Mouse (Mus musculus) intestine, embryonic 16.5 days (tissue): ENCODE data around the gene Ntn1. TPM values are rescaled to one million over a fixed set of nuclear protein-coding genes. Genes with fewer than 3 reads are reported as not detected.

Experiments
- ATAC-seq: fragments of 200-750 bp; cut with Nextera tagmentation; 2 replicates; pipeline ENCODE4 v1.8.0; 2017; ENCODE audit warnings: moderate TSS enrichment, moderate library complexity
- H3K27ac ChIP-seq: fragments of 300-500 bp; sonication (generic); 2 replicates; pipeline ENCODE4 v1.5.1; 2014; ENCODE audit warnings: mild to moderate bottlenecking, low read length
- H3K27me3 ChIP-seq: fragments of 300-500 bp; sonication (generic); replicated peaks from 2 replicates; pipeline ENCODE4 v1.6.1; 2014; ENCODE audit warnings: low read length, control low read depth, mixed read lengths; ENCODE audit not compliant: control insufficient read depth, insufficient read depth
- H3K36me3 ChIP-seq: fragments of 300-500 bp; sonication (generic); 2 replicates; pipeline ENCODE4 v1.6.1; 2014; ENCODE audit warnings: low read length, control low read depth; ENCODE audit not compliant: control insufficient read depth, insufficient read depth
- H3K4me1 ChIP-seq: fragments of 300-500 bp; sonication (generic); 2 replicates; pipeline ENCODE4 v1.6.1; 2014; ENCODE audit warnings: low read length, control low read depth, mixed read lengths; ENCODE audit not compliant: control insufficient read depth, insufficient read depth
- H3K4me2 ChIP-seq: fragments of 300-500 bp; sonication (generic); 2 replicates; pipeline ENCODE4 v1.6.1; 2014; ENCODE audit warnings: low read depth, low read length, control low read depth
- H3K4me3 ChIP-seq: fragments of 300-500 bp; sonication (generic); 2 replicates; pipeline ENCODE4 v1.5.1; 2014; ENCODE audit warnings: mild to moderate bottlenecking, low read length
- H3K9ac ChIP-seq: fragments of 300-500 bp; sonication (generic); 2 replicates; pipeline ENCODE4 v1.6.1; 2014; ENCODE audit warnings: low read depth, low read length
- H3K9me3 ChIP-seq: fragments of 300-500 bp; sonication (generic); 2 replicates; pipeline ENCODE4 v1.6.1; 2016; ENCODE audit warnings: low read length, control low read depth; ENCODE audit not compliant: control insufficient read depth
- WGBS: fragments of 180-500 bp; shearing (Covaris S2); extraction: QIAGEN DNeasy Blood & Tissue Kit; methylation state at CpG from one replicate; pipeline ENCODE4 v1.1.7; 2014; 5-methylcytosine and 5-hydroxymethylcytosine counted together
- polyA plus RNA-seq: library from polyadenylated mRNA; unstranded; fragments of >200 nt; fragmentation: Nextera tagmentation; extraction: Ambion mirVana; gene quantifications from 2 replicates; pipeline ENCODE4 v1.2.1, GENCODE M21; 2015

Ntn1 gene
- polyA plus RNA-seq, 1 experiment from 2014 or later: 5.6 TPM

- H3K9ac ChIP-seq: no peak overlapping the region
- H3K27me3 ChIP-seq: no peaks in the 10 kb centered on the region
- 96% methylated on average over 6 of the region's 6 CpGs for WGBS
- no peak overlapping the region for H3K4me3 ChIP-seq
- no peak overlapping the region for H3K27ac ChIP-seq
- H3K4me1 ChIP-seq: no peaks in the 10 kb centered on the region
- no peaks in the 10 kb centered on the region for H3K36me3 ChIP-seq
- H3K9me3 ChIP-seq: no peaks in the 10 kb centered on the region
- no peak for ATAC-seq
- H3K4me2 ChIP-seq: no peak overlapping the region
Measured at GRCm38 (mm10) chr11:68260399-68260798, 140.2 kb downstream of the Ntn1 start.

GRCm38 (mm10) chr11:68258498-68258897, 142.1 kb downstream of the Ntn1 start:
- 66% methylated on average over 4 of the region's 4 CpGs for WGBS
- Histone ChIP-seq H3K36me3 (no peaks in the 10 kb centered on the region), H3K4me1 (no peaks in the 10 kb centered on the region), H3K27me3 (no peaks in the 10 kb centered on the region), H3K4me3 (no peak overlapping the region), H3K9ac (no peak overlapping the region), H3K27ac (no peak overlapping the region), H3K4me2 (no peak overlapping the region), H3K9me3 (no peaks in the 10 kb centered on the region)
- no peak for ATAC-seq

- H3K4me1 ChIP-seq: no peaks in the 10 kb centered on the region
- no peaks in the 10 kb centered on the region for H3K36me3 ChIP-seq
- no peak overlapping the region for H3K9ac ChIP-seq
- H3K4me2 ChIP-seq: no peak overlapping the region
- no peaks in the 10 kb centered on the region for H3K27me3 ChIP-seq
- no peaks in the 10 kb centered on the region for H3K9me3 ChIP-seq
- 74% methylated on average over 7 of the region's 7 CpGs for WGBS
- ATAC-seq: no peak
- H3K27ac ChIP-seq: no peak overlapping the region
- H3K4me3 ChIP-seq: no peak overlapping the region
Measured at GRCm38 (mm10) chr11:68253531-68253930, 147.1 kb downstream of the Ntn1 start.

- Histone ChIP-seq H3K27me3 (no peaks in the 10 kb centered on the region), H3K9me3 (no peaks in the 10 kb centered on the region), H3K36me3 (no peaks in the 10 kb centered on the region), H3K27ac (no peak overlapping the region), H3K4me3 (no peak overlapping the region), H3K4me1 (no peaks in the 10 kb centered on the region), H3K4me2 (no peak overlapping the region), H3K9ac (no peak overlapping the region)
- whole genome bisulfite sequencing: 75% methylated on average over 6 of the region's 6 CpGs
- ATAC-seq: no peak
Measured at GRCm38 (mm10) chr11:68250106-68250505, 150.5 kb downstream of the Ntn1 start.

- no peaks in the 10 kb centered on the region for H3K9me3 ChIP-seq
- H3K36me3 ChIP-seq: no peaks in the 10 kb centered on the region
- H3K9ac ChIP-seq: no peak overlapping the region
- no peak for ATAC-seq
- no peak overlapping the region for H3K4me2 ChIP-seq
- no peaks in the 10 kb centered on the region for H3K4me1 ChIP-seq
- 45% methylated on average over 6 of the region's 6 CpGs for WGBS
- H3K27ac ChIP-seq: no peak overlapping the region
- no peak overlapping the region for H3K4me3 ChIP-seq
- H3K27me3 ChIP-seq: no peaks in the 10 kb centered on the region
Measured at GRCm38 (mm10) chr11:68247897-68248296, 152.7 kb downstream of the Ntn1 start.

GRCm38 (mm10) chr11:68244992-68245261, 155.7 kb downstream of the Ntn1 start:
- H3K27ac ChIP-seq: no peak overlapping the region
- no peak overlapping the region for H3K9ac ChIP-seq
- no peak overlapping the region for H3K4me2 ChIP-seq
- no peak overlapping the region for H3K4me3 ChIP-seq
- no peaks in the 10 kb centered on the region for H3K27me3 ChIP-seq
- H3K9me3 ChIP-seq: no peaks in the 10 kb centered on the region
- ATAC-seq: no peak
- no peaks in the 10 kb centered on the region for H3K4me1 ChIP-seq
- no peaks in the 10 kb centered on the region for H3K36me3 ChIP-seq
- WGBS: 85% methylated on average over 5 of the region's 5 CpGs

GRCm38 (mm10) chr11:68244254-68244991, 156.2 kb downstream of the Ntn1 start:
- Histone ChIP-seq H3K27ac (no peak overlapping the region), H3K36me3 (no peaks in the 10 kb centered on the region), H3K27me3 (no peaks in the 10 kb centered on the region), H3K4me2 (no peak overlapping the region), H3K9me3 (no peaks in the 10 kb centered on the region), H3K9ac (no peak overlapping the region), H3K4me3 (no peak overlapping the region), H3K4me1 (no peaks in the 10 kb centered on the region)
- WGBS: 79% methylated on average over 16 of the region's 16 CpGs
- no peak for ATAC-seq

GRCm38 (mm10) chr11:68239756-68240155, 160.9 kb downstream of the Ntn1 start:
- Histone ChIP-seq H3K27me3 (no peaks in the 10 kb centered on the region), H3K9ac (no peak overlapping the region), H3K4me3 (no peak overlapping the region), H3K9me3 (no peaks in the 10 kb centered on the region), H3K4me2 (no peak overlapping the region), H3K27ac (no peak overlapping the region), H3K36me3 (no peaks in the 10 kb centered on the region), H3K4me1 (no peaks in the 10 kb centered on the region)
- ATAC-seq: no peak
- 34% methylated on average over 5 of the region's 5 CpGs for WGBS

GRCm38 (mm10) chr11:68233469-68233965, 167.1 kb downstream of the Ntn1 start:
- H3K4me3 ChIP-seq: no peak overlapping the region
- no peak overlapping the region for H3K27ac ChIP-seq
- H3K4me2 ChIP-seq: no peak overlapping the region
- no peak overlapping the region for H3K9ac ChIP-seq
- no peaks in the 10 kb centered on the region for H3K36me3 ChIP-seq
- H3K4me1 ChIP-seq: peaks cover 3% of the 10 kb centered on the region; the same call in 1 of the 2 replicates
- ATAC-seq: no peak
- H3K27me3 ChIP-seq: no peaks in the 10 kb centered on the region
- no peaks in the 10 kb centered on the region for H3K9me3 ChIP-seq
- 83% methylated on average over 9 of the region's 9 CpGs for WGBS

- Histone ChIP-seq H3K4me1 (peaks cover 3% of the 10 kb centered on the region; the same call in 1 of the 2 replicates), H3K27me3 (no peaks in the 10 kb centered on the region), H3K36me3 (no peaks in the 10 kb centered on the region), H3K9me3 (no peaks in the 10 kb centered on the region), H3K9ac (no peak overlapping the region), H3K4me3 (no peak overlapping the region), H3K27ac (no peak overlapping the region), H3K4me2 (no peak overlapping the region)
- WGBS: 96% methylated on average over 5 of the region's 5 CpGs
- no peak for ATAC-seq
Measured at GRCm38 (mm10) chr11:68231558-68231957, 169.1 kb downstream of the Ntn1 start.
